ENCODE assay signal across 19 mouse cellular contexts in genomic region chr6:94604072-94604471, GRCm38 (mm10).
DNase-seq lines count a peak whose midpoint lies in the region; ATAC-seq and TF ChIP-seq lines count a peak whose summit lies in the region.
"Had no signal": no experiment of that assay in that cellular context is flagged by ENCODE, and none has a peak within 500 bp of the region (broad histone marks: within the 10 kb centered on the region; RNA-seq: fewer than 3 reads in every experiment).

No protein-coding gene starts in this region.

- peaks cover 43% of the 10 kb centered on the region for H3K36me3 ChIP-seq in kidney, embryonic 14.5 days (ENCODE audit: control insufficient read depth, insufficient read depth, low read length)
- peaks cover 27% of the 10 kb centered on the region for H3K36me3 ChIP-seq in C2C12 (ENCODE audit: control insufficient read depth, insufficient read depth)
- peaks cover 71% of the 10 kb centered on the region for H3K36me3 ChIP-seq in limb, embryonic 14.5 days (ENCODE audit: control insufficient read depth, insufficient read depth, low read length)

- TF ChIP-seq CTCF in C2C12 (IDR thresholded peaks at IDR 0.05; ENCODE audit: control insufficient read depth, insufficient read depth, insufficient read length), result no peak

- no peak overlapping the region for H3K4me2 ChIP-seq in kidney, embryonic 14.5 days (replicated peaks; ENCODE audit: low read depth, low read length)
- no peak overlapping the region for H3K4me2 ChIP-seq in limb, embryonic 14.5 days (replicated peaks; ENCODE audit: low read depth, low read length, severe bottlenecking)
- H3K4me2 ChIP-seq: liver, embryonic 15.5 days; midbrain, embryonic 13.5 days had no signal

- no peak for DNase-seq in kidney, adult 9 months
- DNase-seq in limb, embryonic 14.5 days (ENCODE audit: low spot score), result no peak
- no peak for DNase-seq in adrenal gland, adult 2 months
- DNase-seq in thymus, postnatal 0 days (ENCODE audit: low spot score), result no peak
- DNase-seq: adrenal gland, postnatal 10 days; cerebellum, adult 9-11 months; forebrain, postnatal 0 days; gastrocnemius, postnatal 25 days; heart, postnatal 36 days; kidney, postnatal 36 days; layer of hippocampus, postnatal 36 days; lung, postnatal 4 days had no signal

- 55% methylated on average over 3 of the region's 3 CpGs for WGBS in kidney, embryonic 14.5 days
- 28% methylated on average over 3 of the region's 3 CpGs for WGBS in limb, embryonic 14.5 days

- peak overlapping the region; percentile 48; the same call in 1 of the 2 replicates for H3K27ac ChIP-seq in kidney, embryonic 14.5 days (ENCODE audit: low read depth, low read length)
- H3K27ac ChIP-seq in limb, embryonic 14.5 days (replicated peaks; ENCODE audit: low read depth, low read length), result no peak overlapping the region
- H3K27ac ChIP-seq: heart, embryonic 10.5 days; liver, embryonic 15.5 days; midbrain, embryonic 13.5 days had no signal

- no peaks in the 10 kb centered on the region for H3K27me3 ChIP-seq in kidney, embryonic 14.5 days (ENCODE audit: control insufficient read depth, insufficient read depth, low read length)
- no peaks in the 10 kb centered on the region for H3K27me3 ChIP-seq in C2C12 (ENCODE audit: control insufficient read depth, insufficient read depth, insufficient read length)
- no peaks in the 10 kb centered on the region for H3K27me3 ChIP-seq in limb, embryonic 14.5 days (ENCODE audit: control insufficient read depth, insufficient read depth, low read length)
- H3K27me3 ChIP-seq: liver, embryonic 15.5 days; midbrain, embryonic 13.5 days had no signal

- H3K79me2 ChIP-seq in C2C12 (ENCODE audit: control insufficient read depth, insufficient read depth), result no peaks in the 10 kb centered on the region

- H3ac ChIP-seq in C2C12 (ENCODE audit: control insufficient read depth, insufficient read length, low read depth), result no peak overlapping the region

- no peaks in the 10 kb centered on the region for H3K9me3 ChIP-seq in kidney, embryonic 14.5 days (ENCODE audit: control insufficient read depth, low read length)
- no peaks in the 10 kb centered on the region for H3K9me3 ChIP-seq in limb, embryonic 14.5 days (ENCODE audit: control insufficient read depth, low read length)
- H3K9me3 ChIP-seq: G1E; heart, embryonic 10.5 days; liver, embryonic 15.5 days; midbrain, embryonic 13.5 days had no signal

- H3K79me3 ChIP-seq in C2C12 (ENCODE audit: low read depth), result no peaks in the 10 kb centered on the region

- H3K4me3 ChIP-seq in kidney, embryonic 14.5 days (ENCODE audit: low read length), result no peak overlapping the region
- H3K4me3 ChIP-seq in C2C12 (ENCODE audit: insufficient read depth, poor library complexity, severe bottlenecking), result no peak overlapping the region
- H3K4me3 ChIP-seq in limb, embryonic 14.5 days (replicated peaks; ENCODE audit: low read length), result no peak overlapping the region
- H3K4me3 ChIP-seq: heart, embryonic 10.5 days; liver, embryonic 15.5 days; midbrain, embryonic 13.5 days had no signal

- ATAC-seq in kidney, embryonic 14.5 days (ENCODE audit: low FRiP score, low TSS enrichment), result peak; percentile 50
- 0 out of 2 replicates have a peak, but pooled peaks have one; percentile 10 for ATAC-seq in common myeloid progenitor, adult 5-6 weeks (replicated peaks; ENCODE audit: low read depth, poor library complexity, severe bottlenecking)
- peak; percentile 71 for ATAC-seq in limb, embryonic 14.5 days (ENCODE audit: low FRiP score, low read depth)
- ATAC-seq: forebrain, postnatal 0 days; midbrain, embryonic 13.5 days had no signal

- H3K4me1 ChIP-seq in kidney, embryonic 14.5 days (ENCODE audit: control insufficient read depth, insufficient read depth, low read length), result peaks cover 15% of the 10 kb centered on the region
- peaks cover 4% of the 10 kb centered on the region; the same call in 1 of the 2 replicates for H3K4me1 ChIP-seq in limb, embryonic 14.5 days (ENCODE audit: control insufficient read depth, insufficient read depth, low read length)
- H3K4me1 ChIP-seq: liver, embryonic 15.5 days had no signal

- no peak for TF ChIP-seq POLR2A in limb, embryonic 14.5 days (IDR thresholded peaks at IDR 0.05; ENCODE audit: borderline replicate concordance, extremely low read depth, insufficient read depth, insufficient read length)

- no peak overlapping the region for H3K9ac ChIP-seq in kidney, embryonic 14.5 days (ENCODE audit: low read depth, low read length)
- no peak overlapping the region for H3K9ac ChIP-seq in limb, embryonic 14.5 days (ENCODE audit: low read depth, low read length, severe bottlenecking)
- H3K9ac ChIP-seq: forebrain, postnatal 0 days; liver, embryonic 15.5 days; midbrain, embryonic 13.5 days had no signal

TF ChIP-seq in C2C12, 6 proteins besides CTCF, POLR2A, EP300 and RAD21:
- no peak for TF ChIP-seq FOSL1 (IDR thresholded peaks at IDR 0.05; ENCODE audit: insufficient read depth, low read length, poor library complexity, severe bottlenecking)
- no peak for TF ChIP-seq USF1 (IDR thresholded peaks at IDR 0.05; ENCODE audit: low read depth)
- peak; percentile 98 for TF ChIP-seq MYOD1 (IDR thresholded peaks at IDR 0.05; ENCODE audit: control insufficient read depth, insufficient read length, low read depth)

Comparison
In these comparisons a context has a peak if more than half of its experiments do, and no peak if none do; other contexts are left out.
1. ATAC-seq: peak in every context shown above with its lines; median percentile 71 in limb, embryonic 14.5 days; 50 in kidney, embryonic 14.5 days; 10 in common myeloid progenitor, adult 5-6 weeks.